Mouse (Mus musculus): ENCODE data around the gene Psg17. TPM values are rescaled to one million over a fixed set of nuclear protein-coding genes. Genes with fewer than 3 reads are reported as not detected.

Gene Psg17
- total and polyA plus RNA-seq, 3 experiments, result not detected

DNA sequence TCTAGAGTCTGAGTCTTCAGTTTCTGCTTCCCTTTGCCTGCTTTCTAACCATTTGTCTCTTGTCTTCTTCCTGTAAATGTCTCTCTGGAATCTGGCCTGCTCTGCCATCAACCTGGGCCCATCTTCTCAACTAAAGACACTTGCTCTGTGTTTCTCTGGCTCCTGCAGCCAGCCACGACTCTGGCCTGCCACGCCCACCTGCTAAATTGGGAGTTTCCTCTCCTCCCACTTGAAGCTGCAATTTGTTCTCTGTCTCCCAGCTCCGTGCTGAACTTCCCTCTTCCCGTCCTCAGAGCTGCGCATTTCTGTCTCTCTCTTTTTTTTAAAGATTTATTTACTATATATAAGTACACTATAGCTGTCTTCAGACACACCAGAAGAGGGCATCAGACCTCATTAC is 23.4 kb upstream of the Psg17 start:
- dilution Hi-C loops (cut with MboI; ENCODE audit: extremely low pct_ligation_motif_present, extremely low pct_unique_long_range_greater_than_20kb, low sequenced_read_pairs) (no loop called here), in situ Hi-C loops (cut with MboI; ENCODE audit: low pct_ligation_motif_present, low pct_unique_long_range_greater_than_20kb, low sequenced_read_pairs) (no loop called here)
- Histone ChIP-seq H3K4me2 (ENCODE audit: insufficient read depth, low read depth, poor library complexity, severe bottlenecking) (no peak overlapping the region), H3K27me3 (replicated peaks) (peaks cover 75% of the 10 kb centered on the region), H3K36me3 (replicated peaks in 1 of 2; ENCODE audit: control insufficient read depth in 1 of 2, insufficient read depth in 1 of 2, low read length in 1 of 2) (no peaks in the 10 kb centered on the region), H3K9ac (ENCODE audit: insufficient read depth, low read depth) (no peak overlapping the region), H3K4me3 (replicated peaks in 1 of 3; ENCODE audit: low read depth in 2 of 3, low read length in 2 of 3, poor library complexity in 1 of 3) (no peak overlapping the region), H3K9me3 (replicated peaks; ENCODE audit: low read length) (no peaks in the 10 kb centered on the region), H3K79me2 (replicated peaks; ENCODE audit: control insufficient read depth, extremely low read depth, insufficient read depth, poor library complexity, severe bottlenecking) (no peaks in the 10 kb centered on the region), H3K4me1 (ENCODE audit: control insufficient read depth in 1 of 2, insufficient read depth in 2 of 2) (0 out of 4 replicates have a peak, but pooled peaks cover 0 to 2% of the 10 kb centered on the region in 2 experiments), H3K27ac (ENCODE audit: insufficient read depth, low read depth) (no peak overlapping the region)
- DNase-seq (ENCODE audit: extremely low read depth), result no peak
- TF ChIP-seq CTCF (conservative IDR thresholded peaks at IDR 0.05 in 1 of 2, IDR thresholded peaks at IDR 0.05 in 1 of 2; ENCODE audit: low read depth in 2 of 2, low read length in 2 of 2) (0 out of 4 replicates have a peak, but pooled peaks of 1 of the 2 experiments have one; percentile 7), MXI1 (IDR thresholded peaks at IDR 0.05; ENCODE audit: low read depth, low read length) (no peak)

DNA sequence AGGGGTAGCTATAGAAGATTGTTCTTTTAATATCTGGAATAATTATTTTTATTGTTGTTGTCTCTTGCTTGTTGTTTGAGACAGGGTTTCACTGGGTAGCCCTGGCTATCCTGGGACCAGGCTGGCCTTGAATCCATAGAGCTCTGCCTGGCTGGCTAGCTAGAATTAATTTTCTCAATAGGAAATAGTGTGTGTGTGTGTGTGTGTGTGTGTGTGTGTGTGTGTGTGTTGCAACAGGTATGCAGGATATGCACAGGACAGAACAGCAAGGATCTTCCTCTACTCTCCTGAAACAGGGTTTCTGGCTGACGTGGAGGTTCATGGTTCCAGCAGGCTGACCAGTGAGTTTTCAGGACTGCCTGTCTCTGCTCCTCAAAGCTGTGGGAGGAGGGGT is 19.8 kb upstream of the Psg17 start:
- Histone ChIP-seq H3K4me1 (ENCODE audit: control insufficient read depth in 1 of 2, insufficient read depth in 2 of 2) (no peaks in the 10 kb centered on the region), H3K4me2 (ENCODE audit: insufficient read depth, low read depth, poor library complexity, severe bottlenecking) (no peak overlapping the region), H3K36me3 (replicated peaks in 1 of 2; ENCODE audit: control insufficient read depth in 1 of 2, insufficient read depth in 1 of 2, low read length in 1 of 2) (no peaks in the 10 kb centered on the region), H3K27me3 (replicated peaks) (peaks cover 64% of the 10 kb centered on the region), H3K4me3 (replicated peaks in 1 of 3; ENCODE audit: low read depth in 2 of 3, low read length in 2 of 3, poor library complexity in 1 of 3) (no peak overlapping the region), H3K79me2 (replicated peaks; ENCODE audit: control insufficient read depth, extremely low read depth, insufficient read depth, poor library complexity, severe bottlenecking) (no peaks in the 10 kb centered on the region), H3K27ac (ENCODE audit: insufficient read depth, low read depth) (no peak overlapping the region), H3K9ac (ENCODE audit: insufficient read depth, low read depth) (no peak overlapping the region), H3K9me3 (replicated peaks; ENCODE audit: low read length) (no peaks in the 10 kb centered on the region)
- dilution Hi-C loops (cut with MboI; ENCODE audit: extremely low pct_ligation_motif_present, extremely low pct_unique_long_range_greater_than_20kb, low sequenced_read_pairs), result no loop called here
- TF ChIP-seq ETS1 (conservative IDR thresholded peaks at IDR 0.05; ENCODE audit: low read depth, low read length) (no peak), RCOR1 (conservative IDR thresholded peaks at IDR 0.05; ENCODE audit: low read depth, low read length) (no peak), NRF1 (IDR thresholded peaks at IDR 0.05; ENCODE audit: low read depth, low read length) (no peak), PAX5 (IDR thresholded peaks at IDR 0.05; ENCODE audit: low read length) (no peak), CTCF (conservative IDR thresholded peaks at IDR 0.05 in 1 of 2, IDR thresholded peaks at IDR 0.05 in 1 of 2; ENCODE audit: low read depth in 2 of 2, low read length in 2 of 2) (no peak), SMC3 (IDR thresholded peaks at IDR 0.05; ENCODE audit: low read depth, low read length) (no peak), NELFE (IDR thresholded peaks at IDR 0.05; ENCODE audit: low read depth, low read length) (no peak), MAX (IDR thresholded peaks at IDR 0.05; ENCODE audit: low read length) (no peak), JUND (conservative IDR thresholded peaks at IDR 0.05; ENCODE audit: low read depth, low read length) (no peak), RAD21 (IDR thresholded peaks at IDR 0.05; ENCODE audit: low read depth, low read length) (no peak), UBTF (IDR thresholded peaks at IDR 0.05; ENCODE audit: low read depth, low read length) (no peak), TCF12 (IDR thresholded peaks at IDR 0.05; ENCODE audit: low read depth, low read length) (no peak)
- in situ Hi-C loops (cut with MboI; ENCODE audit: low pct_ligation_motif_present, low pct_unique_long_range_greater_than_20kb, low sequenced_read_pairs), result no loop called here
- DNase-seq (ENCODE audit: extremely low read depth), result no peak

Measured in CH12.LX (cell line).